Mouse (Mus musculus): Measurements from ENCODE around the gene Pgls.

DNA sequence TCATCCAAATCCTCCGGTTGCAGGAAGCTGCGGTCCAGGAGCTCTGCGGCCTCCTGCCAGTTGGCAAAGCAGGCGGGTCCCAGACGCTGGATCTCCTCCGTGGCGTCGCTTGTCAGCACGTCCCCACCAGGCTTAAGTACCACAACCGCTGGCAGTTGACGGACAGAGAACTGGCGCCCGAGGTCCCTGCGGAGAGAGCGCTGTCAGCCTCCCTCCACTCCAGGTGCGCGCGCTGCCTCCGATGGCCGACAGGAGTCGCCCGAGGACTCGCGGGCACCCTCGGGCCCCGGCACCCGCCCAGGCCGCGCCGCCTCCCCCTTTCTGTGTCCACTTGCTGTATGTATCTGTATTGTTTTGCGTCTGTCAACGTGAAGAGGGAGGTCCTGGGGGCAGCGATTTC, 29.2 kb upstream of the Pgls start:
- TF ChIP-seq CTCF (IDR thresholded peaks at IDR 0.05; ENCODE audit: insufficient read depth, low read length) (peak; percentile 39; the same call in 1 of the 2 replicates), POLR2A (IDR thresholded peaks at IDR 0.05; ENCODE audit: borderline replicate concordance, extremely low read depth, low read depth, low read length) (no peak)

Measured in lung, adult 2 months (tissue).